Mouse (Mus musculus): Measurements from ENCODE around the gene Slc17a3.

The Slc17a3 gene

GRCm38 (mm10) chr13:23873141-23873540 lies 33.9 kb downstream of the Slc17a3 start:
- DNase-seq (ENCODE audit: low spot score in 2 of 2), result no peak

- no peak for DNase-seq (ENCODE audit: low spot score in 2 of 2)
Observed at GRCm38 (mm10) chr13:23879106-23879505, 39.9 kb downstream of the Slc17a3 start.

GRCm38 (mm10) chr13:23879636-23880035 lies 40.4 kb downstream of the Slc17a3 start:
- DNase-seq (ENCODE audit: low spot score in 2 of 2), result peak in 1 of 2 experiments; percentile 9

- peak in 1 of 2 experiments; percentile 34 for DNase-seq (ENCODE audit: low spot score in 2 of 2)
Observed at GRCm38 (mm10) chr13:23885540-23885939, 46.3 kb downstream of the Slc17a3 start.

- no peak for DNase-seq (ENCODE audit: low spot score in 2 of 2)
Observed at GRCm38 (mm10) chr13:23887026-23887725, 47.9 kb downstream of the Slc17a3 start.

GRCm38 (mm10) chr13:23889011-23889605 lies 49.9 kb downstream of the Slc17a3 start:
- DNase-seq (ENCODE audit: low spot score in 2 of 2), result no peak

GRCm38 (mm10) chr13:23892592-23893268 lies 53.5 kb downstream of the Slc17a3 start:
- no peak for DNase-seq (ENCODE audit: low spot score in 2 of 2)

GRCm38 (mm10) chr13:23893269-23893593 lies 54.0 kb downstream of the Slc17a3 start:
- DNase-seq (ENCODE audit: low spot score in 2 of 2), result no peak

- no peak for DNase-seq (ENCODE audit: low spot score in 2 of 2)
Observed at GRCm38 (mm10) chr13:23898242-23898641, 59.0 kb downstream of the Slc17a3 start.

- DNase-seq (ENCODE audit: low spot score in 2 of 2), result no peak
Observed at GRCm38 (mm10) chr13:23906906-23907305, 67.7 kb downstream of the Slc17a3 start.

- DNase-seq (ENCODE audit: low spot score in 2 of 2), result no peak
Observed at GRCm38 (mm10) chr13:23910121-23910520, 70.9 kb downstream of the Slc17a3 start.
